Mouse (Mus musculus): ENCODE data around the gene Erich4.

The Erich4 gene

GRCm38 (mm10) chr7:25615706-25616011 is at the start of gene Erich4:
Erich4 (minus strand) TSS chr7:25615892.
- no peak for DNase-seq (ENCODE audit: low read depth in 2 of 2, low spot score in 2 of 2)

GRCm38 (mm10) chr7:25658657-25659472 is 43.2 kb upstream of the Erich4 start, which contains the start of the genes Bckdha and Exosc5:
Bckdha (minus strand) TSS chr7:25658981.
Exosc5 (plus strand) TSS chr7:25659164.
- DNase-seq (ENCODE audit: low read depth in 2 of 2, low spot score in 2 of 2) = peak; percentile 97 to 98

- DNase-seq (ENCODE audit: low read depth in 2 of 2, low spot score in 2 of 2) = no peak
These were observed 42.1 kb upstream of the Erich4 start for GRCm38 (mm10) chr7:25657785-25658184.

DNA sequence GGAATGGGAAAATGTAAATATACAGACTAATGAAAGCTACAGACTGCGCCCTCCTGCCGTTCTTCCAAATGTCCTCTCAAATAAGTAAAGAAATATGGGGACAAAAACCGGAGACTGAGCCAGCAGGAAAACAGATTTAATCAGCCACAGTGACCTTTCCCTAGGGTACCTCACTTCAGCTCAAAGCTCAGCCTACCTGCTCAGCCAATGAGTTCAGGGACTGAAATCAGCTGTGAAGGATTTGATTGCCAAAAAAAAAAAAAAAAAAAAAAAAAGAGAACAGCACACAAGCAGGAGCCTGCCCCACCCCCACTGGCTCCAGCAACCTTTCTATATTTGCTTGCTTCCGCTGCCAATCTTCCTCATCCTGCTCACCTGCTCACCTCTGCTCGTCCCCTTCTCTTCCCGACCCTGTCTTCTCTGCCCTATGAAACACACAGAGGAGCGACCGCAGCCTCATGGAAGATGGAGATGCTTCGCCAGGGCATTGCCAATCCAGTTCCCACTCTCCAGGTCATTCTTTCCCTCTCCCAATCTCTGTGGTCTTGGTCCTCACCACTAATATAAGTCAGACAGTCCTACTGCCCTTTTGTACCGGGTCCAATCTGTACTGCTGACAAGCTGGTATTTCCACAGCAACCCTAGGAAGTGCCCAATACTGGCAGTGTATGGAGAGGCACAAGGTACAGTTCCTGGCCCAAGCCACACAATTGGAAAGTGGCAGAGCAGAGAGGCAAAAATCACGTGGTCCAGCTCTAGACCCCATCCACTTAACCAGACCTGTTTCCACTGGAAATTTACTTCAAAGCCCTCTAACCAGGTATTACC is 40.1 kb upstream of the Erich4 start:
- DNase-seq (ENCODE audit: low read depth in 2 of 2, low spot score in 2 of 2) = no peak

DNA sequence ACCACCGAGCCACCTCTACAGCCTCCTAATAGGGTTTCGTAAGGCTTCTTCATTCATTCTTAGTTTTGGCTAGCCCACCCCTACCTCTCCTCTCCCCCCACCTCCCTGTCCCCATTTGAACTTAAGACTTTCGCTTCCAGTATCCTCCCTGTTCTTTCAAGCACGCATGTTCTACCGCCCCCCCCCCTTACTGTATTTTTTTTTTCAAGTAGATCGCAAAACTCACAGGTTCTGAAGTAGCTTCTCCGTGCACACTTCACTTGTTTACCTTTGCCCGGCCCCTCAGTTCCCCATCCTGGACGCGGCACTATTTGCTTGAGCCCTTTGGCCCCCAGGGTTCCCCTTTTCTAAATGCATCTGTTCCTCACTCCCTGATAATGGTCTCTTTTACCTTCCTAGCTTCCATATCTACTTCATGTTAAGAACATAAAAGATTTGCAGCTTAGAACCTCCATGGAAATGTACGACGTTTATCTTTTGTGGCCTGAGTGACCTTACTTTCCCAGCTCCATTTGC is 36.6 kb upstream of the Erich4 start:
- no peak for DNase-seq (ENCODE audit: low read depth in 2 of 2, low spot score in 2 of 2)

DNA sequence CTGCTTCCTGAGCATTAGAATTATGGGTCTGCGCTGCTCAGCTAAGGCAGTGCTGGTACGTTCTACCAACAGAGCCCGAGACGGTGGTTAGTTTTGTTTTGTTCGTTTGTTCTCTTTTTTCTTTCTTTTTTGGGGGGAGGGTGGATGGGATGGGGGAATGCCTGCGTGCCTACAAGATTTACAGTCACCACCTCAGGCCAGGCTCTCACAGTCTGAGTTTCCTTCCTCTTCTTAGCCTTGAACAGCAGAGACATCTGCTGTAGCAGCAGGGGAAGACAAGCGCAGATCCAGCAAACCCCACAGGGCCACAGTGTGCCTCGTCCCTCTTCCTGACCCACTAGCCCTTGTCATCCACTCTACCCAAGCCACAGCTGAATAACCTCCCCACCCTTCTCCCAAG is 35.6 kb upstream of the Erich4 start:
- DNase-seq (ENCODE audit: low read depth in 2 of 2, low spot score in 2 of 2) = no peak

GRCm38 (mm10) chr7:25649839-25650238 is 34.1 kb upstream of the Erich4 start:
- DNase-seq (ENCODE audit: low read depth in 2 of 2, low spot score in 2 of 2) = no peak

GRCm38 (mm10) chr7:25647574-25648123 is 32.0 kb upstream of the Erich4 start:
- no peak for DNase-seq (ENCODE audit: low read depth in 2 of 2, low spot score in 2 of 2)

DNA sequence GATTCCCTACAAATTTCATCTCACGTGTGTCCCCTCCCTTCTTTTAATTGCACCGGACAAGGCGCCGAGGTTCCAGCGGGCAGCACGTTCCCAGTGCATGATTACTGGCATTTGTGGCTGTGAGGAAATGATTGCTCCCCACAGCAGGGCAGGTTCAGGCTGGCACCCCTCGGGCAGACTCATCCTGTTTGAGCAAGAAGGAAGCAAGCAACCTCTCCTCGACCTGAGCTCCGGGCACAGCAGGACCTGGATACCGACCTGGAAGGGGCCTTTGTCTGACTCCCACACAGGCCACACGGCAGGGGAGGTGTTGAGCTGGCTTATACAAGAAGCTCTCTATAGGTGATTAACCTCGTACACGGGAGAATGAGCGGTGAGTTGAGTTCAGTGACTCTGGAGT is 29.4 kb upstream of the Erich4 start:
- DNase-seq (ENCODE audit: low read depth in 2 of 2, low spot score in 2 of 2) = no peak

- no peak for DNase-seq (ENCODE audit: low read depth in 2 of 2, low spot score in 2 of 2)
These were observed 28.9 kb upstream of the Erich4 start for GRCm38 (mm10) chr7:25644631-25645030.

DNA sequence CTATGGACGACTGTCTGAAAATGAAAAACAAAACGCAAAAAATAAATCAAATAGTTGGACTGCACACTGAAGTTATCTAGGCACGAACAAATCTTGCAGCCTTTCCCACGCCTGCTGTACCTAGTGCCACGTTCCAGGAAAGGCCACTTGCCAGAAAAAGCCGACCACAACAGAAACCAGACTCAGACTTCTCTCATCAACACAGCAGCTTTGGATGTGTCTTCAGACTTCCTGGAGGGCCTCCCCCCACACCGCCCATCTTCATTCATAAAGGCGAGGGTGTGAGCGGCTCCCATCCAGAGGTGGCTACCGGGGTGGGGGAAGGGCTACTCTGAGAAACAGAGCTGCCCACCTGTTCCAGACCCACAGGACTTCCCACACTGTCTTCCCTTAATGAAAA is 28.4 kb upstream of the Erich4 start:
- peak in 1 of 2 experiments; percentile 15 for DNase-seq (ENCODE audit: low read depth in 2 of 2, low spot score in 2 of 2)

GRCm38 (mm10) chr7:25639754-25640153 is 24.1 kb upstream of the Erich4 start:
- no peak for DNase-seq (ENCODE audit: low read depth in 2 of 2, low spot score in 2 of 2)

DNA sequence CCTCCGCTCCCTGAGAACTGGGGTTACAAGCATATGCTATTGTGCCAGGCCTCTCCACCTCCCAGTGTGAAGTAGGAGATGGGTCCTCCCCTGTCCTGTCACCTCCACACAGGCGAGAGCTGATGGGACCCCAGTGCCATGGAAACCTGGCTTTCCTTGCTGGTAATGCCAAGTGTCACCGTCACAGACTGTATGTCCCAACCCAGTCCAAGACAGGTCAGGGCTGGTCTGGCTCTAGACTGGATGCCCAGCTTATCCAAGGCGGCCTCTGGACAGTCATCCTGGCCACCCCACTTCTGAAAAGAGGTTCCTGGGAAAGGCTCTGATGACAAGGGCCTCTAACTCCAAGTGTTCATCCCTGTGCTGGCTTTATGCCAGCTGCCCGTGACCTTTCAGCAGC is 21.4 kb upstream of the Erich4 start:
- no peak for DNase-seq (ENCODE audit: low read depth in 2 of 2, low spot score in 2 of 2)

- DNase-seq (ENCODE audit: low read depth in 2 of 2, low spot score in 2 of 2) = peak in 1 of 2 experiments; percentile 23
These were observed 20.7 kb upstream of the Erich4 start for GRCm38 (mm10) chr7:25636373-25636772.

DNA sequence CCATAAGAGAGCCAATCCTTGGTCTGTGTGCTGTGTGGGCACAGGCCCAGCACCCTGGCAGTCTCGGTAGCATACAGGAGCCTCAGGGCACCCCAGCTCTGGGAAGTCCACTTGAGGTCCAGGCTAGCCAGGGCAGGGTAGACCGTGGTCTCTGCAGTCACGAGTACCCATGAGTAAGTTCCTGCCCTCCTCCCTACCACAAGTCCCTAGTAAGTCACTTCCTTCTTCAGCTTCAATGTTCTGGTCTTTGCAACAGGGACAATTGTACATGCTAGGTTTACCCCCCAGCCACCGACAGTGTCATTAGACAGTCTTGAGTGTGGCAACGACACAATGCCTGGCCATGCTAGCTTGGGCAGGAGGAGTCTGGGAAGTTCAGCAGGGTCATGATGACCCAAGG is 17.0 kb upstream of the Erich4 start:
- no peak for DNase-seq (ENCODE audit: low read depth in 2 of 2, low spot score in 2 of 2)

DNA sequence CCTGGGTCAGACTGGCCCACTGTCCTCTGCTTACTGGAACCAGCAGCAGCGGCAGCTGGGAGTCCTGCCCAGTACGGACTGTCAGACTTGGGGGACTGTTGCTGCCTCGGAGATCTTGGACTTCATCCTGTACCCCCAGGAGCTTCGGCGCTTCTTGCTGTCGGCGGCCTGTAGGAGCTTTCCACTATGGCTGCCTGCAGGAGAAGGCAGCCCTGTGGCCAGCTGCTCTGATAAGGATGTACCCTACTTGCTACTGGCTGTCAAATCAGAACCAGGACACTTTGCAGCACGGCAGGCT is 12.6 kb upstream of the Erich4 start:
- DNase-seq (ENCODE audit: low read depth in 2 of 2, low spot score in 2 of 2) = no peak

DNA sequence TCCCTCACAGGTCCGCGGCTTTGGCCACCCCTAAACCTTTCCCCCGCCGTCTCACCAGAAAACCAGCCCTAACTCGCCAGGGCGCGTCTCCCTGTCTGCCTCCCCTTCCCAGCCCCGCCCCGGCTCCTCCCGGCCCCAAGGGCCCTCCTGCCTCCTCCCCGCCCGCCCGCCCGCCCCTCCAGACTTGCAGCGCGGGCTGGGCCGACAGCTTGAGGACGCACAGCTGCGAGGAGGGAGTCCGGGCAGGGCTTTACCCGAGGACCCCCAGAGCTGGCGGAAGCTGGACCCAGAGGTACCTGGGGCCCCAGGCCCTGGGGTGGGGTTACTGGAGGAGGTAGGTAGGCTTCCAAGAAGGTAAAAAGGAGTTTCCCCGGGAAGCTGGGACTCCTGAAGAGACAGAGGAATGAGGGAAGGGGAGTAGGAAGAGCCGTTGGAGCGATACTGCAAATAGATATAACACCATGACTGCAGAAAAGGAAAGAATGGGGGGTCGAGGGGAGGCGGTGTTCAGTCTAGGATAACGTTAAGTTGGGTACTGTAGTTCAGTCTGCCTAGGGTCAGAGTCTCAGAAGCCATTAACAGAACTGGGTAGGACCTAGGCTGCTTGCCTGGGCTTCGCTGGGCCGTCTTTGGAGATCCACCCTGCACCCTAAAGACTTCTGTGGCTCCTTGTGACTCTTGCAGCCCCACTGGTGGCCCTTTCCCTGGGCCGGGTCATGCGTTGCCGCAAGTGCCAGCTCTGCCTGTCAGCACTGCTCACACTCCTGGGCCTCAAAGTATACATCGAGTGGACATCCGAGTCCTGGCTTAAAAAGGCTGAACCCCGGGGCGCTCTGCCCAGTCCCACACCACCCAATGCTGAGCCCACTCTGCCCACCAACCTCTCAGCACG is 12.0 kb upstream of the Erich4 start:
- no peak for DNase-seq (ENCODE audit: low read depth in 2 of 2, low spot score in 2 of 2)

DNA sequence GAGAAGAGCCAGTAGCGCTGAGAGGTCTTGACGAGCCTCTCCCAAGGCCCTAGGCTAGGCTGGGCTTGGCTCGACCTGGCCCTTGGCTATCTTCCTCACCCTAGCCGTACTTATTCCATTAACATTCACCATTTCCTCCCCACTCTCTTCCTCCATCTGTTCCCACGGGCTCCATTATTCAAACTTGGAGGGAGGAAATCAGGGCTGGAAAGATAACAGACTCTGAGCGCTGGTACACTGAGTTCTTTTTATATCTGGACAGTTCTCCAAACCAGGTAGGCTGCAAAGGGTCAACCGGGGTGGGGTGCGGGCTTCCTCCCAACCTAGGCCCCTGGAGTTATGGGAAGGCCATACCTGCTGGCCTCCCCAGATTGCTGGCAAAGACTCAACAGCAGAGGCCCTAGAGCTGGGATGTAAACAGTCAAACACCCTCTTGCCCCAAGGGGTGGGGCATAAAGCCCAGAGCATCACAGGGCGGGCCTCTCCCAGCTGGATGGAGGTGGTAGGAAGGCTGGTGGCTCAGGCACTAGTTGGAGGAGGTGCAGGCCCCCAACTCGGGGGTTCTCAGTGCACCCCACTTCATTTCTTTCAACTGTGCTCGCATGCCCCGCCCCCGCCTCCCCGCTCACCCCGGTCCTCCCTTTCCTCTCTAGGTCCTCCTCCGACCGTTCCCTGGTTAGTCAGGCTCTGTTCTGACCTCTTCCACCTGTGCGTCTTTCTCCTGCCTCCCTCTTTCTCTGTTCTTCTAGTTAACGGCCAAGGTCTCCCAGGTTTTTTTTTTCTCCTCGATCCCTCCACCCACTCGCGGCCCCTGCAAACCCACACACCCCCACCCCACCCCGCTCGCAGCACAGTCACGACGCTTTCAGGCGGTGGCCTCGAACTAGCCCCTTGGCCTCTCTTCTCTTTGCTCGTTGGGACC is 11.1 kb upstream of the Erich4 start, which contains the start of gene B3gnt8:
Gene B3gnt8, plus strand, starts transcription at position 146 of the 922 bp plus-strand sequence.
- DNase-seq (ENCODE audit: low read depth in 2 of 2, low spot score in 2 of 2) = no peak

DNA sequence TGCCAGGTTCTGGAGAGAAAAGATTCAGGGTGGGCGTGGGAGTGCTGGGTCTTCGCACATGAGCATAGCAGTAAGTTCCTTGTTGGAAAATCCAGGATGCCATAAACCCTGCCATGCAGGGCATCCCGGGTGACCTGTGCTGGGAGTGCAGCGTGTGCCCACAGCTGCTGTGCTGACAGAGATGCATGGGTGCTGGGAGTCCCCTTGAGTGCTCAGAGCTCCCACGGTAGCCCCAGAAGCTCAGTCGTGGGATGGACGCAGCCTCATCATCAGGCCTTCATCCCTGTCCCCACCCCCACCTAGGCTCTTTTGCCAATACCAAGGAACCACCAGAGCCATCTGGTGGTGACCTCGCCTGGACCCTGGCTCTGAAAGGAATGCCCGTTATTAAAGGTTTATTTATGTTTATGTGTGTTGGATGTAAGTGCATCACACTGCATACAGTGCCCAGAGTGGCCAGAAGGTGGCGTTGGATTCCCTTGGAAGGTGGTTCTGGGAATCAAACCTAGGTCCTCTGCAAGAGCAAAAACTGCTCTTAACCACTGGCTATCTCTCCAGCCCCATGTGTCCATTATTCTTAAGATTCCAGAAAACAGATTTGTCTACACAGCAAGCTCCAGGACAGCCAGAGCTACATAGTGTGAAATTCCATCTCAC is 10.0 kb upstream of the Erich4 start:
- DNase-seq (ENCODE audit: low read depth in 2 of 2, low spot score in 2 of 2) = peak in 1 of 2 experiments; percentile 24
